8 mouse cellular contexts compared by ENCODE assay signal in genomic region chr17:25727265-25728008, GRCm38 (mm10). TPM values are rescaled to one million over a fixed set of nuclear protein-coding genes. Genes with fewer than 3 reads are reported as not detected.
DNase-seq lines count a peak whose midpoint lies in the region; ATAC-seq and TF ChIP-seq lines count a peak whose summit lies in the region.

Gene Chtf18, minus strand, starts transcription at chr17:25727419.
Gene Rpusd1, plus strand, starts transcription at chr17:25727670.

- TF ChIP-seq EP300 in CH12.LX (IDR thresholded peaks at IDR 0.05; ENCODE audit: low read length), result no peak

- H3K9me3 ChIP-seq in CH12.LX (replicated peaks; ENCODE audit: low read length), result no peaks in the 10 kb centered on the region
- H3K9me3 ChIP-seq in forebrain, embryonic 11.5 days (ENCODE audit: control insufficient read depth, low read length), result no peaks in the 10 kb centered on the region
- no peaks in the 10 kb centered on the region for H3K9me3 ChIP-seq in heart, embryonic 16.5 days (replicated peaks; ENCODE audit: control insufficient read depth, low read length)
- no peaks in the 10 kb centered on the region for H3K9me3 ChIP-seq in liver, embryonic 15.5 days (replicated peaks)
- no peaks in the 10 kb centered on the region for H3K9me3 ChIP-seq in neural tube, embryonic 12.5 days

- no peak for TF ChIP-seq CTCF in CH12.LX (conservative IDR thresholded peaks at IDR 0.05 in 1 of 2, IDR thresholded peaks at IDR 0.05 in 1 of 2; ENCODE audit: low read depth in 2 of 2, low read length in 2 of 2)

- peaks cover 28 to 65% of the 10 kb centered on the region in 2 experiments for H3K36me3 ChIP-seq in CH12.LX (replicated peaks in 1 of 2; ENCODE audit: control insufficient read depth in 1 of 2, insufficient read depth in 1 of 2, low read length in 1 of 2)
- H3K36me3 ChIP-seq in forebrain, embryonic 11.5 days (ENCODE audit: control insufficient read depth, insufficient read depth, low read length), result no peaks in the 10 kb centered on the region
- no peaks in the 10 kb centered on the region; the same call in 1 of the 2 replicates for H3K36me3 ChIP-seq in heart, embryonic 16.5 days (ENCODE audit: control insufficient read depth, insufficient read depth)
- H3K36me3 ChIP-seq in liver, embryonic 15.5 days (replicated peaks), result peaks cover 30% of the 10 kb centered on the region
- peaks cover 33% of the 10 kb centered on the region for H3K36me3 ChIP-seq in neural tube, embryonic 12.5 days

- no peaks in the 10 kb centered on the region; the same call in 1 of the 2 replicates for H3K79me2 ChIP-seq in CH12.LX (replicated peaks; ENCODE audit: control insufficient read depth, extremely low read depth, insufficient read depth, poor library complexity, severe bottlenecking)

- no peak for TF ChIP-seq RAD21 in CH12.LX (IDR thresholded peaks at IDR 0.05; ENCODE audit: low read depth, low read length)

- dilution Hi-C loops in CH12.LX (cut with MboI; ENCODE audit: extremely low pct_ligation_motif_present, extremely low pct_unique_long_range_greater_than_20kb, low sequenced_read_pairs), result no loop called here

- peak; percentile 88 for TF ChIP-seq POLR2A in CH12.LX (IDR thresholded peaks at IDR 0.05; ENCODE audit: low read depth, low read length)

- no peaks in the 10 kb centered on the region for H3K27me3 ChIP-seq in CH12.LX (replicated peaks)
- no peaks in the 10 kb centered on the region for H3K27me3 ChIP-seq in forebrain, embryonic 11.5 days (ENCODE audit: control insufficient read depth, insufficient read depth, low read length)
- no peaks in the 10 kb centered on the region for H3K27me3 ChIP-seq in heart, embryonic 16.5 days (ENCODE audit: control insufficient read depth, insufficient read depth, low read length)
- no peaks in the 10 kb centered on the region for H3K27me3 ChIP-seq in liver, embryonic 15.5 days
- H3K27me3 ChIP-seq in neural tube, embryonic 12.5 days (replicated peaks), result no peaks in the 10 kb centered on the region

- peak within 1 kb of the TSS; percentile 85 for H3K9ac ChIP-seq in CH12.LX (ENCODE audit: insufficient read depth, low read depth)
- H3K9ac ChIP-seq in forebrain, embryonic 11.5 days (ENCODE audit: low read length), result peak within 1 kb of the TSS; percentile 77
- H3K9ac ChIP-seq in heart, embryonic 16.5 days (ENCODE audit: low read length), result peak within 1 kb of the TSS; percentile 93
- peak within 1 kb of the TSS; percentile 76 for H3K9ac ChIP-seq in liver, embryonic 15.5 days
- H3K9ac ChIP-seq in neural tube, embryonic 12.5 days, result peak within 1 kb of the TSS; percentile 77

- WGBS in forebrain, embryonic 11.5 days, result under 1% methylated on average over 37 of the region's 37 CpGs
- whole genome bisulfite sequencing in heart, embryonic 16.5 days, result under 1% methylated on average over 37 of the region's 37 CpGs
- WGBS in liver, embryonic 15.5 days (ENCODE audit: insufficient replicate concordance), result under 1% methylated on average over 37 of the region's 37 CpGs
- WGBS in neural tube, embryonic 12.5 days, result under 1% methylated on average over 37 of the region's 37 CpGs

- in situ Hi-C loops in CH12.LX (cut with MboI; ENCODE audit: low pct_ligation_motif_present, low pct_unique_long_range_greater_than_20kb, low sequenced_read_pairs), result no loop called here

- H3K4me3 ChIP-seq in CH12.LX (replicated peaks in 1 of 3; ENCODE audit: low read depth in 2 of 3, low read length in 2 of 3, poor library complexity in 1 of 3), result peak within 1 kb of the TSS; percentile 78 to 98 (median 83)
- peak within 1 kb of the TSS; percentile 55 for H3K4me3 ChIP-seq in forebrain, embryonic 11.5 days (ENCODE audit: low read depth, low read length)
- H3K4me3 ChIP-seq in heart, embryonic 16.5 days (ENCODE audit: low read length), result peak within 1 kb of the TSS; percentile 80
- peak within 1 kb of the TSS; percentile 80 for H3K4me3 ChIP-seq in liver, embryonic 15.5 days (replicated peaks)
- H3K4me3 ChIP-seq in neural tube, embryonic 12.5 days, result peak within 1 kb of the TSS; percentile 63

- peaks cover 9 to 28% of the 10 kb centered on the region in 2 experiments for H3K4me1 ChIP-seq in CH12.LX (ENCODE audit: control insufficient read depth in 1 of 2, insufficient read depth in 2 of 2)
- H3K4me1 ChIP-seq in forebrain, embryonic 11.5 days (replicated peaks; ENCODE audit: control insufficient read depth, insufficient read depth, low read length), result peaks cover 17% of the 10 kb centered on the region
- H3K4me1 ChIP-seq in heart, embryonic 16.5 days (ENCODE audit: control insufficient read depth, insufficient read depth, low read length), result peaks cover 18% of the 10 kb centered on the region
- H3K4me1 ChIP-seq in liver, embryonic 15.5 days (replicated peaks), result peaks cover 25% of the 10 kb centered on the region
- peaks cover 26% of the 10 kb centered on the region for H3K4me1 ChIP-seq in neural tube, embryonic 12.5 days

- H3K4me2 ChIP-seq in CH12.LX (ENCODE audit: insufficient read depth, low read depth, poor library complexity, severe bottlenecking), result peak within 1 kb of the TSS; percentile 84
- peak within 1 kb of the TSS; percentile 93 for H3K4me2 ChIP-seq in forebrain, embryonic 11.5 days (ENCODE audit: low read depth, low read length, severe bottlenecking)
- H3K4me2 ChIP-seq in heart, embryonic 16.5 days (ENCODE audit: low read depth, low read length), result peak within 1 kb of the TSS; percentile 99
- H3K4me2 ChIP-seq in liver, embryonic 15.5 days, result peak within 1 kb of the TSS; percentile 96
- H3K4me2 ChIP-seq in neural tube, embryonic 12.5 days (replicated peaks), result peak within 1 kb of the TSS; percentile 93

- peak; percentile 100 for DNase-seq in CH12.LX (ENCODE audit: extremely low read depth)
- peak; percentile 100 for DNase-seq in c-Kit-positive CD71-positive TER-119-negative erythroid progenitor cells, embryonic 14.5 days (ENCODE audit: low read depth)
- DNase-seq in forebrain, embryonic 11.5 days (ENCODE audit: low spot score), result peak; percentile 98
- peak; percentile 100 for DNase-seq in kidney, postnatal 36 days
- peak; percentile 100 for DNase-seq in telencephalon, adult 2 months (ENCODE audit: low read depth, low spot score)

- no peak within 1 kb of the TSS for H3K27ac ChIP-seq in CH12.LX (ENCODE audit: insufficient read depth, low read depth)
- H3K27ac ChIP-seq in forebrain, embryonic 11.5 days (ENCODE audit: low read depth, low read length), result no peak within 1 kb of the TSS
- peak within 1 kb of the TSS; percentile 51 for H3K27ac ChIP-seq in heart, embryonic 16.5 days (ENCODE audit: low read length)
- peak within 1 kb of the TSS; percentile 39 for H3K27ac ChIP-seq in liver, embryonic 15.5 days (replicated peaks)
- H3K27ac ChIP-seq in neural tube, embryonic 12.5 days, result no peak within 1 kb of the TSS

- peak; percentile 96 for ATAC-seq in forebrain, embryonic 11.5 days (replicated peaks; ENCODE audit: low FRiP score)
- ATAC-seq in heart, embryonic 16.5 days (replicated peaks; ENCODE audit: extremely low read depth, insufficient read depth, low FRiP score), result peak; percentile 99
- peak; percentile 98 for ATAC-seq in liver, embryonic 15.5 days (ENCODE audit: insufficient read depth)
- peak; percentile 97 for ATAC-seq in neural tube, embryonic 12.5 days (ENCODE audit: low FRiP score, low read depth)

TF ChIP-seq in CH12.LX, 34 proteins besides CTCF, POLR2A, EP300 and RAD21 (continues in another document):
- TF ChIP-seq MYC (IDR thresholded peaks at IDR 0.05; ENCODE audit: low read depth, low read length) (no peak), ELF1 (IDR thresholded peaks at IDR 0.05; ENCODE audit: low read depth, low read length) (peak; percentile 49), MAZ (IDR thresholded peaks at IDR 0.05; ENCODE audit: low read depth, low read length) (0 out of 2 replicates have a peak, but pooled peaks have one; percentile 55), BHLHE40 (IDR thresholded peaks at IDR 0.05; ENCODE audit: low read depth, low read length) (no peak), E2F4 (IDR thresholded peaks at IDR 0.05; ENCODE audit: insufficient replicate concordance, low read depth, low read length) (peak; percentile 81; the same call in 1 of the 2 replicates), NELFE (IDR thresholded peaks at IDR 0.05; ENCODE audit: low read depth, low read length) (peak; percentile 52), SIN3A (IDR thresholded peaks at IDR 0.05; ENCODE audit: low read length) (peak; percentile 75), MAX (IDR thresholded peaks at IDR 0.05; ENCODE audit: low read length) (peak; percentile 38; the same call in 1 of the 2 replicates), HCFC1 (IDR thresholded peaks at IDR 0.05; ENCODE audit: low read depth, low read length) (peak; percentile 57), CHD2 (IDR thresholded peaks at IDR 0.05; ENCODE audit: low read length) (peak; percentile 82), NRF1 (IDR thresholded peaks at IDR 0.05; ENCODE audit: low read depth, low read length) (peak; percentile 82), ZMIZ1 (IDR thresholded peaks at IDR 0.05; ENCODE audit: low read depth, low read length) (0 out of 2 replicates have a peak, but pooled peaks have one; percentile 45), IRF4 (IDR thresholded peaks at IDR 0.05; ENCODE audit: low read depth, low read length) (0 out of 2 replicates have a peak, but pooled peaks have one; percentile 24), ZNF384 (IDR thresholded peaks at IDR 0.05; ENCODE audit: low read depth, low read length) (no peak), TBP (conservative IDR thresholded peaks at IDR 0.05; ENCODE audit: low read depth, low read length) (peak; percentile 68; the same call in 1 of the 2 replicates), PAX5 (IDR thresholded peaks at IDR 0.05; ENCODE audit: low read length) (no peak), MAFK (IDR thresholded peaks at IDR 0.05; ENCODE audit: insufficient replicate concordance, low read length) (no peak)

RNA-seq across cellular contexts. Expression of gene Chtf18, which starts in this region (rescaled TPM):
- total RNA-seq in CH12.LX (2012; rRNA removed) (24.8 and 34.5 TPM in 2 replicates), CH12.LX (2014; rRNA removed) (11.9 and 14.5 TPM in 2 replicates)
- 38.2 and 49.9 TPM in 2 replicates for polyA plus RNA-seq in CH12.LX (2012; ENCODE audit: insufficient read length, low read depth)
- 34.6 and 36.0 TPM in 2 replicates for polyA plus RNA-seq in forebrain, embryonic 11.5 days (2014; fragmentation: Nextera tagmentation; extraction: Ambion mirVana)
- 16.7 and 17.2 TPM in 2 replicates for polyA plus RNA-seq in heart, embryonic 16.5 days (2015; fragmentation: Nextera tagmentation; extraction: Ambion mirVana)
- polyA plus RNA-seq in liver, embryonic 15.5 days (2015; fragmentation: Nextera tagmentation; extraction: Ambion mirVana), result 21.1 and 24.2 TPM in 2 replicates
- 24.9 and 25.6 TPM in 2 replicates for polyA plus RNA-seq in neural tube, embryonic 12.5 days (2016; fragmentation: Nextera tagmentation; extraction: Ambion mirVana)

RNA-seq across cellular contexts. Expression of gene Rpusd1, which starts in this region (rescaled TPM):
- 5.8 and 7.2 TPM in 2 replicates for total RNA-seq in CH12.LX (2012; rRNA removed)
- total RNA-seq in CH12.LX (2014; rRNA removed), result 4.4 and 5.6 TPM in 2 replicates
- polyA plus RNA-seq in CH12.LX (2012; ENCODE audit: insufficient read length, low read depth), result 11.7 and 13.8 TPM in 2 replicates
- 20.4 and 22.6 TPM in 2 replicates for polyA plus RNA-seq in forebrain, embryonic 11.5 days (2014; fragmentation: Nextera tagmentation; extraction: Ambion mirVana)
- polyA plus RNA-seq in heart, embryonic 16.5 days (2015; fragmentation: Nextera tagmentation; extraction: Ambion mirVana), result 12.7 and 13.7 TPM in 2 replicates
- polyA plus RNA-seq in liver, embryonic 15.5 days (2015; fragmentation: Nextera tagmentation; extraction: Ambion mirVana), result 6.4 and 6.6 TPM in 2 replicates
- 20.5 and 22.1 TPM in 2 replicates for polyA plus RNA-seq in neural tube, embryonic 12.5 days (2016; fragmentation: Nextera tagmentation; extraction: Ambion mirVana)

Comparison
In these comparisons a context has a peak if more than half of its experiments do, and no peak if none do; other contexts are left out.
1. H3K27ac ChIP-seq: peak in heart, embryonic 16.5 days (single experiment) and liver, embryonic 15.5 days (single experiment); none in CH12.LX (single experiment), forebrain, embryonic 11.5 days (single experiment) and neural tube, embryonic 12.5 days (single experiment).
2. Peak in every context shown above with its lines, with median percentiles within 50 percentile points of each other: DNase-seq, H3K4me2 ChIP-seq, H3K4me3 ChIP-seq, H3K9ac ChIP-seq and ATAC-seq.